Mouse (Mus musculus) neutrophil, adult 65 days (primary cell): ENCODE measurements around the gene Hdac6. TPM values are rescaled to one million over a fixed set of nuclear protein-coding genes. Genes with fewer than 3 reads are reported as not detected.

Experiments
- total RNA-seq: library from RNA; stranded (reverse); gene quantifications from 2 replicates; pipeline ENCODE4 v1.2.4, GENCODE M21; 2023

The Hdac6 gene
- 4.9 and 8.8 TPM in 2 replicates for total RNA-seq

DNA sequence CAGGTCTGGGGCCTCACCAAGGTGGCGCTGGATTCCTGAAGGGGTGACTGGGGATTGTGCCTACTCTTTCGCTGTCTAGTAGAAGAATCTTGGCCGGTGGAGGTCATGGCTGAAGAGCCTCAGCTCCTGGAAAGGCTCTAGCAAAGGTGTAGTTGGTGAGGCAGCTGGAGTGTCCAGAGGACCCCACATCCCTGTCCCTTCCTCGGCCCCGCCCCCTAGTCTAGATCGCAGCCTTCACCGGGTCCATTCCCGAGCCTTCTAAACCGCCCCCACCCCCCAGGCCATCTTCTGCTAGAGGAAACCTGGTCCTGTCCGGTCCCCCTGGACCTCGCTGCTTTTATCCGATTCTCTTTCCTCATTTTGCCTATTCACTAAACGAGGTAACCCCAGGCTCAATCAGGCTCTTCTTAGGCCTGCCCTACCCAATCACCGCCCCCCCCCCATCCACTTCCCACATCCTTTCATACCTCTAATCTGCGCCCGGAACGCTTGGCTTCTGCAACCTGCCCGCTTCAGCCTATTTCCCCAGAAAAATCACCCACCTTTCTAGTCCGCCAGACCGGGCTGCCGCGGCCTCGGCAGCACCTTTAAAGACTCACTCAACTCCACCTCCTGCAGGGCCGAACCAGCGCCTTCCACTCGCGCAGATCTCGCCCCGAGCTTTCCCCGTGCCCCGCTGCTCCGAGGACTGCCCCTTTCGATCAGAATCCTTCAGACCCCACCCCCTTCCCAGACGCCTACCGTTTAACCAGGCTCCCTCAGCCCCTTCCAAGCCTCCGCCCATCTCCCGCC lies at the start of gene Hdac6:
Gene Hdac6, minus strand, starts transcription at position 782 of the 792 bp plus-strand sequence.

DNA sequence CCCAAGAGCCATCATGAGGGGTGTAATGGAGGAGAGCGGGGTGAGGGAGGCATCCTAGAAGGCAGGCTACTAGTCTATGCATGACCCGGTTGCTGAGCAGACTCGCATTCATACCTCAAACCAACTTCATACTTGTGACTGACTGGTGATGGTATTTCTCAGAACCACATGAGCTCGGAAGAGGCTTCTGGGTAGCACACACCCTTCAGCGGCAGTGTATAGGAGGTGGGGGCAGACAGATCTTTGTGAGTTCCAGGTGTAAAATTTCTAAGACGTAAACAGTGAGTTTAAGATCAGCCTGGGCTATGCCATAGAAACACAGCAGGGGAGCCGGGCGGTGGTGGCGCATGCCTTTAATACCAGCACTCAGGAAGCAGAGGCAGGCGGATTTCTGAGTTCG lies 30.2 kb upstream of the Hdac6 start, which contains the start of gene Gata1:
Gene Gata1, minus strand, starts transcription at position 180 of the 400 bp plus-strand sequence.

DNA sequence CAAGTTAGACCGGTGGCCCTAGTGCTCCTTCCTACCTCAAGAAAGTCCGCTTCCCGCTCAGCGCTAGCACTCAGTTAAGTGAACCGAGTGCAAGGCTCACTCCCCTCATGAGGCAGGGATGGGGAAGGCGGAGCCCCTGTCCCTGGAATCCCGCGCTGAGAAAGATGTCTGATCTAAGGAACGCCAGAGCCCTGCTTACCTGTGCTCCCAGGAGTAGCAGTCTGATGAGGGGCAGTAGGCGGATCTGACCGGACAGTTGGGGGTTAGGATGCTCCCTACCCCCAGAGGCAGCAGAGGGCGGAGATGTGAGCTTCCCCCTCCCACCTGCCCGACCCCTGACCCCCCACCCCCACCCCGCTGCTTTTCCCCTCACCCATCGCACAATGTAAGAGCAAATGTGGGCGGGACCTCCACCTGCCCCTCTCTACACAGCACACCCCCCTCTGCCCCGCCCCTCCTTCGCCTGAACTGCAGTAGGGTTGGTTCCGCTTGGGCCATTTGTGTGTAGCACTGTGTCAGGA lies 19.4 kb downstream of the Hdac6 start, which contains the start of gene Eras:
Gene Eras, minus strand, starts transcription at position 338 of the 521 bp plus-strand sequence.

DNA sequence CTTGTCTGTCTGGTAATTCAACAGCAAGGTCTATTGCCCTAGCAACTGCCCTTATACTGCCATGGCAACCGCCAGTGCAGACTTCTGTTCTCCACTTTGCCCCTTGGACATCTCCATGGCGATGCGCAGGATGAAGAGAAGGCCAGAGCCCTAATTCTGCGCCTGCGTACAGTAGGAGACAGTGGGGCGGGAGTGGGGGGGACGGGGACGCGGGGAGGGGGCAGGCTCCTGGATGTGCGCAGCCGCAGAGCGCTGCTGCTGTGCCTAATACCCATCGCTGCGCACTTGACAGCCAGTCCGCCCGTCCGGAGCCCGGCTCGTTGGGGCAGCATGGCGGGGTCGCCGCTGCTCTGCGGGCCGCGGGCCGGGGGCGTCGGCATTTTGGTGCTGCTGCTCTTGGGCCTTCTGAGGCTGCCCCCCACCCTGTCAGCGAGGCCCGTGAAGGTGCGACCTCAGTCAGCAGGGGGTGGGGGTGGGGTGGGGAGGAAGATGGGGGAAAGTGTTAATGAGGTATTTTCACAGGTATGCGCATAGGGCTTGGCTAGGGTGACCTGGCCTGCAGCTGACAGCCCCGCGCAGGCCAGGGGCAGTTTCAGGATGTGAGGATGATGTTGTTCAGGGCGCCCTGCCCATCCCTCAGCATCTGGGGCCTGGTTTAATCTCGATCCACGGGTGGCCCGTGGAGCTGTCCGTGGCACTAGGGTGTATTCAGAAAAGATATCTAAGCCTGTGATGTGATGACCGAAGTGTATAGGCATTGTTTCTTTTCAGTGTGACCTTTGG lies 27.9 kb downstream of the Hdac6 start, which contains the start of gene Pcsk1n:
Gene Pcsk1n, plus strand, starts transcription at position 222 of the 783 bp plus-strand sequence.

DNA sequence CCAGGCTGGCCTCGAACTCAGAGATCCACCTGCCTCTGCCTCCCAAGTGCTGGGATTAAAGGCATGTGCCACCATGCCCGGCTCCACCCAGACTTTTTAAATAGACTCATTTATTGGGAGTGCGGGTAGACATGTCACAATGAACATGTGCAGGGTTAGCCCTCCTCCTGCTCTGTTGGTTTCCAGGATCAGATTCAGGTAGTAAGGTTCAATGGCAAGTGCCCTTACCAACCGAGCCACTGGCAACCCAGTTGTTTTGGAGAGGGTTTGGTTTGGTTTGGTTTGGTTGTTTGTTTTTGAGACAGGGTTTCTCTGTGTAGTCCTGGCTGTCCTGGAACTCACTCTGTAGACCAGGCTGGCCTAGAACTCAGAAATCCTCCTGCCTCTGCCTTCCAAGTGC lies 38.4 kb downstream of the Hdac6 start, which contains the start of gene Gm10490:
Gene Gm10490, plus strand, starts transcription at position 301 of the 400 bp plus-strand sequence.

DNA sequence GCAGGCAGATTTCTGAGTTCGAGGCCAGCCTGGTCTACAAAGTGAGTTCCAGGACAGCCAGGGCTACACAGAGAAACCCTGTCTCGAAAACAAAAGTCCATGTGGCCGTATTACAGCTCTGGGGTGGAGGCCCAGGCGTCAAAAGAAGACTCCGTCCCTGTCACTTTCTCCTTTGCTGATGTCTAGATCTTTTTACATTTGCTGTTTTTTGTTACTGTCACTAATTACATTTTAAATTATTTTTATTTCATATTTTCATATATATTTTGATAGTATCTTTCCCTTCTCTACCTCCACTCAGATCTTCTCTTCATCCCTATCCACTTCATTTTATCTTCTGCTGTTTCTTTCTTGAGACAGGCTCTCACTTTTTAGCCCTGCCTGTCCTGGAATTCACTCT lies 40.0 kb downstream of the Hdac6 start, which contains the start of gene Gm10491:
Gene Gm10491, minus strand, starts transcription at position 101 of the 400 bp plus-strand sequence.

DNA sequence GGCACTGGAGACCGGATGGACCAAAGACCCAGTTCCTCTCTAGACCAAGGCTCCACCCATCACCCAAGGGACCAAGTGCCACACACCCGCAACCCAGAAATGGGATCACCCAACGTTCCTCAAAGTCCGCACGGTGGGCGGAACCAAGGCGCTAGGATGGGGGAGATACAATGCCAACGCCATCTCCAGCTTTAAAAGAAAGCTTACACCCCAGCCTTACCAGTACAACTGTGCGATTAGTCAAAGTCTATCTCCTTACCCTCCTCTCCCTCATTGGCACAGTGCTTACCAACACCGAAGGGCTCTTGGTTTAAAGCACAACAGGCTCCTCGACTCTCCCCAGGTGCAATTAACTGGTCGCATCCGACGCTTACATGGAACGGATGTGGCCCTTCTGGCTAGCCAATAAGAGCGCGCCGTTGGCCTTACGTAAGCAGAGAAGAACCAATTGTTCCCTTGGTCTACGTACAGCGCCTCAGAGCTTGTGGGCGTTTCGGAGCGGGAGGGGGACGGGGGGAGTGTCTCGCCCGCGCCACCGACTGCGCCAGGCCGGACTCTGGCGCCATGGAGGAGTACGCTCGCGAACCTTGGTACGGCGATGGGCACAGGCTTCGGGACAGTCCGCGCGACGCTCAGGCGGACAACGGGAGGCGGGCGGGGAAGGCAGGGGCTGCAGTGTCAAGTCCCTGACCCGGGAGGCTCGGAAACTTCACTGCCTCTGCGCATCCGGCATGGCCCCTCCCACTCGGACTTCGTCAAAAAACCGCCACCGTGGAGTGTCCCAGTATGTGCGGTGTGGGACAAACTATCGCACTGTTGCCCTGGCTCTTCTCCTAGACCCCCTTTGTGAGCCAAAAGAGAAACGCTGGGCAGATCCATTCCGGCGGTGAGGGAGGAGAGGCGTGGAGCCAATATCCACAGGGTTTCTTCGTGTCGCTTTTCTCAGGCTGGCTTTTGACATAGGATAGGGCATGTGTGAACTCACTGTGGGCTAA lies 48.5 kb downstream of the Hdac6 start, which contains the start of the genes Pqbp1 and Timm17b:
Gene Pqbp1, minus strand, starts transcription at position 390 of the 995 bp plus-strand sequence.
Gene Timm17b, plus strand, starts transcription at position 478 of the 995 bp plus-strand sequence.

DNA sequence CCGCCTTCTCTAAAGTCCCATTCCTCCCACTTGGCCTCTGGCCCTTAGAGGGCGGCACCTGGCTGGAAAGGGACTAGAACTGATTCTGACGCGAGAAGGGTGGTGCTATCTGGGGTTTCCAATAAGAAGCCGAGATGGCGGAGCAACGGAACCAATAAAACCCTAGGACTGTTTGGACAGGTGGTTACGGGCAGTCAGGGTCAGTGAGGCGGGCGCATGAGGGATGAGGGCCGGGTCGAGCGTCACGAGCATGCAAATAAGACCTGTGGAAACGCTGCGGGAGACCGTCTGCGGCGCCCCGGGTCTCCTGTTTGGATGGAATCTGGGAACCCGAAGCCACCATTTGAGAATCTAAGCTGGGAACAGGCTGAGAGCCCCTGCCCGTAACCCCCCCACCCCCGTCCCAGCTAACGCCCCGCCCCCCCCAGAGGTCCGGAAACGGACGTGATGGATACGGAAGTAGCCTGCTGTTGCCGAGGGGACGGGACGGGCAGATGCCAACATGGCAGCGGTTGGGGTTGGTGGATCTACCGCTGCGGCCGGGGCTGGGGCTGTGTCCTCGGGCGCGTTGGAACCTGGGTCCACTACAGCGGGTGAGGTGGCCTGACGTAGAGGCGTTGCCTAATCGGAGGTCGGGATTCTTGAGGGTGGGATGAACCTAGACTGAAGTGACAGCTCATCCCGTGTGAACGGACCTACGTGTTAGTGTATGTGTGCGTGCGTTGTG lies 63.7 kb downstream of the Hdac6 start, which contains the start of gene Slc35a2:
Gene Slc35a2, plus strand, starts transcription at position 188 of the 727 bp plus-strand sequence.

Other genes starting within 250 kb of the Hdac6 start
- 52.3 and 70.0 TPM in 2 replicates for gene Wdr45, start 233.6 kb downstream of the Hdac6 start, total RNA-seq
- gene Gm45208, start 225.6 kb downstream of the Hdac6 start, total RNA-seq = 1.8 and 1.9 TPM in 2 replicates
- 2.0 and 2.6 TPM in 2 replicates for gene Praf2, start 219.4 kb downstream of the Hdac6 start, total RNA-seq
- not detected in 2 replicates for gene Ccdc120, start 197.0 kb downstream of the Hdac6 start, total RNA-seq
- 85.6 and 90.4 TPM in 2 replicates for gene Tfe3, start 185.3 kb downstream of the Hdac6 start, total RNA-seq
- gene Gripap1, start 158.1 kb downstream of the Hdac6 start, total RNA-seq = 135 and 164 TPM in 2 replicates
- 1.4 and 2.0 TPM in 2 replicates for gene Kcnd1, start 125.6 kb downstream of the Hdac6 start, total RNA-seq
- 129 and 151 TPM in 2 replicates for gene Otud5, start 106.5 kb downstream of the Hdac6 start, total RNA-seq
- 2.2 and 4.1 TPM in 2 replicates for gene Pim2, start 69.6 kb downstream of the Hdac6 start, total RNA-seq
- gene Slc35a2, start 63.9 kb downstream of the Hdac6 start, total RNA-seq = 25.5 and 28.1 TPM in 2 replicates
- gene Pqbp1, start 48.6 kb downstream of the Hdac6 start, total RNA-seq = 34.5 and 34.7 TPM in 2 replicates
- gene Timm17b, start 48.5 kb downstream of the Hdac6 start, total RNA-seq = 44.3 and 45.8 TPM in 2 replicates
- gene Gm10491, start 40.1 kb downstream of the Hdac6 start, total RNA-seq = not detected in 2 replicates
- not detected in 2 replicates for gene Gm10490, start 38.3 kb downstream of the Hdac6 start, total RNA-seq
- not detected in 2 replicates for gene Pcsk1n, start 28.1 kb downstream of the Hdac6 start, total RNA-seq
- not detected in 2 replicates for gene Eras, start 19.3 kb downstream of the Hdac6 start, total RNA-seq
- 0.88 and 1.6 TPM in 2 replicates for gene Gata1, start 30.2 kb upstream of the Hdac6 start, total RNA-seq
- gene Glod5, start 70.6 kb upstream of the Hdac6 start, total RNA-seq = not detected in 2 replicates
- 28.1 and 33.2 TPM in 2 replicates for gene Suv39h1, start 126.9 kb upstream of the Hdac6 start, total RNA-seq
- 136 and 163 TPM in 2 replicates for gene Was, start 142.6 kb upstream of the Hdac6 start, total RNA-seq
- gene Wdr13, start 185.0 kb upstream of the Hdac6 start, total RNA-seq = 33.9 and 43.9 TPM in 2 replicates
- gene Rbm3, start 198.0 kb upstream of the Hdac6 start, total RNA-seq = 315 and 338 TPM in 2 replicates
- 11.0 and 12.5 TPM in 2 replicates for gene Tbc1d25, start 228.3 kb upstream of the Hdac6 start, total RNA-seq
- 36.6 and 52.5 TPM in 2 replicates for gene Ebp, start 245.6 kb upstream of the Hdac6 start, total RNA-seq